Mouse (Mus musculus): ENCODE data around the gene Laptm5.

DNA sequence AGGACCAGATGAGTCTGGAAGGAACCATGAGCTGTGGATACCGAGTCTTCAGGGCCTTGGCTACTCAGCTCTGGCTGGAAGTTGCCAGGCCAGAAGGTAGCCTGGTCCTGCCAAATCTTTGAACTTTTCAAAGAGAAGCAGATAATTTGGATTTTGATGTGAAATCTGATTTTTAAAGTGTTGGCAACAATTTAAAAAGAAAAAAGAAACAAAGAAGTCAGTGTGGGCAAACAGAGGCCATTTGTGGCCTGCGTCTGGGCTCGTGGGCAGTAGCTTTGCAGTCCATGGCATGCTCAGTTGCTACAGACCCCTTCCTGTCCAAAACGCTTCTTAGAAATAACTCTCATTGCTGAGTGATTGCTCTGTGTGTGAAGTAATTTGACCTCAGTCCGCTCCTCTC is 31.6 kb upstream of the Laptm5 start:
- TF ChIP-seq CTCF (conservative IDR thresholded peaks at IDR 0.05; ENCODE audit: low read length) (no peak), NANOG (IDR thresholded peaks at IDR 0.05; ENCODE audit: borderline replicate concordance, low read length) (no peak), POU5F1 (IDR thresholded peaks at IDR 0.05; ENCODE audit: borderline replicate concordance, low read length) (no peak)
